Comparison of ENCODE assay signal across 9 mouse cellular contexts in the genomic region with DNA sequence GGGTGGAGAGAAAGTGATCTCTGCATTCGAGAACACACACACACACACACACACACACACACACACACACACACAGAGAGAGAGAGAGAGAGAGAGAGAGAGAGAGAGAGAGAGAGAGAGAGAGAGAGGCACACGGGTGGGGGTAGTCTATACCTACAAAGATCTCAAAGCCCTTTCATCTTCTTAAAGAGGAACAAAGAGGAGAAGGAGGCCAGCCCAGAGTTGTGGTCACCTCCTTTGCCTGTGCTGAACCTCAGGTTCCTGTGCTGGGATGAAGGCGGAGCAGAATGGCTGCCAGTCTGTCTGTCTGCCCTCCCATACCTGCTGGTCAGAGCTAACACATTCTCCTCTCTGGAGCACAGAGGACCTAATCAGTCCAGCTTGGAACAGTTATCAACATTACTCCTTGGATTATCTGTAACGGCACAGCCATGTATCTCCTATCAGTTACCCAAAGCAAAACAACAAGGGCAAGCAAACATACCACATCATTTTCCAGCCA. TPM values are rescaled to one million over a fixed set of nuclear protein-coding genes. Genes with fewer than 3 reads are reported as not detected.
DNase-seq lines count a peak whose midpoint lies in the region; ATAC-seq lines count a peak whose summit lies in the region.
"Had no signal": no experiment of that assay in that cellular context is flagged by ENCODE, and none has a peak within 500 bp of the region (broad histone marks: within the 10 kb centered on the region; RNA-seq: fewer than 3 reads in every experiment).

No protein-coding gene starts in this region.

- H3K4me1 ChIP-seq in kidney, embryonic 15.5 days = peaks cover 41% of the 10 kb centered on the region
- peaks cover 30% of the 10 kb centered on the region for H3K4me1 ChIP-seq in embryonic facial prominence, embryonic 15.5 days
- peaks cover 58% of the 10 kb centered on the region for H3K4me1 ChIP-seq in limb, embryonic 13.5 days

- H3K27ac ChIP-seq in kidney, embryonic 15.5 days = peak overlapping the region; percentile 87
- peak overlapping the region; percentile 89 for H3K27ac ChIP-seq in embryonic facial prominence, embryonic 15.5 days (replicated peaks)
- H3K27ac ChIP-seq in limb, embryonic 13.5 days = peak overlapping the region; percentile 89; the same call in 1 of the 2 replicates

- no peaks in the 10 kb centered on the region for H3K9me3 ChIP-seq in kidney, embryonic 15.5 days (replicated peaks)
- no peaks in the 10 kb centered on the region for H3K9me3 ChIP-seq in embryonic facial prominence, embryonic 15.5 days (replicated peaks)
- no peaks in the 10 kb centered on the region for H3K9me3 ChIP-seq in limb, embryonic 13.5 days

- ATAC-seq in kidney, embryonic 15.5 days (replicated peaks; ENCODE audit: low FRiP score) = no peak
- no peak for ATAC-seq in embryonic facial prominence, embryonic 15.5 days (ENCODE audit: insufficient number of reproducible peaks, low FRiP score, low TSS enrichment, low read depth)
- ATAC-seq in limb, embryonic 13.5 days (ENCODE audit: low FRiP score, low read depth) = no peak
- ATAC-seq in neutrophil, adult 5-6 weeks (ENCODE audit: extremely low read depth, insufficient number of reproducible peaks, low FRiP score, poor library complexity, severe bottlenecking) = peak; percentile 45

- H3K9ac ChIP-seq in kidney, embryonic 15.5 days = peak overlapping the region; percentile 39; the same call in 1 of the 2 replicates
- no peak overlapping the region for H3K9ac ChIP-seq in embryonic facial prominence, embryonic 15.5 days
- peak overlapping the region; percentile 77 for H3K9ac ChIP-seq in limb, embryonic 13.5 days

- peaks cover 4% of the 10 kb centered on the region; the same call in 1 of the 2 replicates for H3K36me3 ChIP-seq in kidney, embryonic 15.5 days
- H3K36me3 ChIP-seq in embryonic facial prominence, embryonic 15.5 days = no peaks in the 10 kb centered on the region
- peaks cover 34% of the 10 kb centered on the region for H3K36me3 ChIP-seq in limb, embryonic 13.5 days

- peak overlapping the region; percentile 60 for H3K4me2 ChIP-seq in kidney, embryonic 15.5 days
- peak overlapping the region; percentile 51 for H3K4me2 ChIP-seq in embryonic facial prominence, embryonic 15.5 days (replicated peaks)
- peak overlapping the region; percentile 62 for H3K4me2 ChIP-seq in limb, embryonic 13.5 days (replicated peaks)

- intact Hi-C loops in heart, postnatal 25 days (cut with DNase I) = no loop called here

- 31% methylated on average over 4 of the region's 4 CpGs for WGBS in kidney, embryonic 15.5 days
- WGBS in embryonic facial prominence, embryonic 15.5 days = 34% methylated on average over 4 of the region's 4 CpGs
- WGBS in limb, embryonic 13.5 days = 39% methylated on average over 4 of the region's 4 CpGs

- no peak for DNase-seq in kidney, postnatal 4 days
- DNase-seq in layer of hippocampus, postnatal 25 days (ENCODE audit: extremely low spot score in 1 of 2, low spot score in 1 of 2) = no peak
- DNase-seq in heart, postnatal 25 days (ENCODE audit: low spot score) = no peak
- DNase-seq in lung, postnatal 36 days = no peak

- H3K27me3 ChIP-seq in kidney, embryonic 15.5 days = no peaks in the 10 kb centered on the region
- no peaks in the 10 kb centered on the region for H3K27me3 ChIP-seq in embryonic facial prominence, embryonic 15.5 days
- no peaks in the 10 kb centered on the region for H3K27me3 ChIP-seq in limb, embryonic 13.5 days
- H3K27me3 ChIP-seq: Patski had no signal

- no peak overlapping the region for H3K4me3 ChIP-seq in kidney, embryonic 15.5 days (replicated peaks)
- peak overlapping the region; percentile 40 for H3K4me3 ChIP-seq in embryonic facial prominence, embryonic 15.5 days (replicated peaks)
- peak overlapping the region; percentile 38 for H3K4me3 ChIP-seq in limb, embryonic 13.5 days

RNA-seq across cellular contexts. Expression of gene Cfap43, which starts 8.9 kb away (rescaled TPM):
- polyA plus RNA-seq in kidney, embryonic 15.5 days (2015; fragmentation: Nextera tagmentation; extraction: Ambion mirVana) = 0.06 TPM in 2 replicates
- polyA plus RNA-seq in embryonic facial prominence, embryonic 15.5 days (2015; fragmentation: Nextera tagmentation; extraction: Ambion mirVana) = 2.0 and 3.6 TPM in 2 replicates
- polyA plus RNA-seq in limb, embryonic 13.5 days (2015; fragmentation: Nextera tagmentation; extraction: Ambion mirVana) = 0.08 and 0.09 TPM in 2 replicates
- 0.23 and 0.49 TPM in 2 replicates for total RNA-seq in neutrophil, adult 5-6 weeks (2017)
- 1 to 10 TPM in 1 of 2 experiments, under 1 TPM in 1; 0.74 to 1.3 TPM for total RNA-seq in layer of hippocampus, postnatal 25 days (2021)
- total RNA-seq in heart, postnatal 25 days (2021) = under 1 TPM in 1 of 2 experiments, not detected in 1; 0.25 TPM

RNA-seq across cellular contexts. Expression of gene Itprip, which starts 8.9 kb away (rescaled TPM):
- 15.6 and 19.4 TPM in 2 replicates for polyA plus RNA-seq in kidney, embryonic 15.5 days (2015; fragmentation: Nextera tagmentation; extraction: Ambion mirVana)
- 19.3 and 20.6 TPM in 2 replicates for polyA plus RNA-seq in embryonic facial prominence, embryonic 15.5 days (2015; fragmentation: Nextera tagmentation; extraction: Ambion mirVana)
- polyA plus RNA-seq in limb, embryonic 13.5 days (2015; fragmentation: Nextera tagmentation; extraction: Ambion mirVana) = 24.3 and 26.6 TPM in 2 replicates
- 74.8 and 79.2 TPM in 2 replicates for total RNA-seq in neutrophil, adult 5-6 weeks (2017)
- total RNA-seq in layer of hippocampus, postnatal 25 days (2021) = 1 to 10 TPM; 1.0 to 1.2 TPM
- total RNA-seq in heart, postnatal 25 days (2021) = 1 to 10 TPM; 9.0 to 9.9 TPM

RNA-seq across cellular contexts. Expression of gene Cfap58, which starts 27.3 kb away (rescaled TPM):
- polyA plus RNA-seq in kidney, embryonic 15.5 days (2015; fragmentation: Nextera tagmentation; extraction: Ambion mirVana) = 0.09 TPM in 1 of 2 replicates, not detected in the other
- 1.1 and 1.2 TPM in 2 replicates for polyA plus RNA-seq in embryonic facial prominence, embryonic 15.5 days (2015; fragmentation: Nextera tagmentation; extraction: Ambion mirVana)
- 0.05 TPM in 1 of 2 replicates, not detected in the other for polyA plus RNA-seq in limb, embryonic 13.5 days (2015; fragmentation: Nextera tagmentation; extraction: Ambion mirVana)
- not detected in 2 replicates for total RNA-seq in neutrophil, adult 5-6 weeks (2017)
- under 1 TPM; 0.39 to 0.59 TPM for total RNA-seq in layer of hippocampus, postnatal 25 days (2021)
- 1 to 10 TPM; 2.6 to 3.3 TPM for total RNA-seq in heart, postnatal 25 days (2021)
- polyA plus RNA-seq: Patski had no signal

RNA-seq across cellular contexts. Expression of gene Gsto2, which starts 44.8 kb away (rescaled TPM):
- polyA plus RNA-seq in kidney, embryonic 15.5 days (2015; fragmentation: Nextera tagmentation; extraction: Ambion mirVana) = 1.6 and 2.0 TPM in 2 replicates
- 1.5 and 1.7 TPM in 2 replicates for polyA plus RNA-seq in embryonic facial prominence, embryonic 15.5 days (2015; fragmentation: Nextera tagmentation; extraction: Ambion mirVana)
- 1.3 and 1.7 TPM in 2 replicates for polyA plus RNA-seq in limb, embryonic 13.5 days (2015; fragmentation: Nextera tagmentation; extraction: Ambion mirVana)
- total RNA-seq in neutrophil, adult 5-6 weeks (2017) = 1.9 TPM in 1 of 2 replicates, not detected in the other
- 1 to 10 TPM; 2.2 to 2.4 TPM for total RNA-seq in layer of hippocampus, postnatal 25 days (2021)
- total RNA-seq in heart, postnatal 25 days (2021) = 1 to 10 TPM; 1.9 to 2.0 TPM

RNA-seq across cellular contexts. Expression of gene Gsto1, which starts 55.4 kb away (rescaled TPM):
- polyA plus RNA-seq in kidney, embryonic 15.5 days (2015; fragmentation: Nextera tagmentation; extraction: Ambion mirVana) = 115 and 119 TPM in 2 replicates
- 228 and 237 TPM in 2 replicates for polyA plus RNA-seq in embryonic facial prominence, embryonic 15.5 days (2015; fragmentation: Nextera tagmentation; extraction: Ambion mirVana)
- polyA plus RNA-seq in limb, embryonic 13.5 days (2015; fragmentation: Nextera tagmentation; extraction: Ambion mirVana) = 177 and 181 TPM in 2 replicates
- 117 and 147 TPM in 2 replicates for total RNA-seq in neutrophil, adult 5-6 weeks (2017)
- total RNA-seq in layer of hippocampus, postnatal 25 days (2021) = 10 to 100 TPM; 55.2 to 63.5 TPM
- 100 to 1,000 TPM; 165 to 166 TPM for total RNA-seq in heart, postnatal 25 days (2021)

Comparison
In these comparisons a context has a peak if more than half of its experiments do, and no peak if none do; other contexts are left out.
1. RNA of gene Itprip, which starts 8.9 kb away (total RNA-seq): 74.8 to 79.2 TPM in neutrophil, adult 5-6 weeks and 9.0 to 9.9 TPM in heart, postnatal 25 days; 1.0 to 1.2 TPM in layer of hippocampus, postnatal 25 days; every median in the first group is over 4 times any median in the second.
2. Peak in every context shown above with its lines, with median percentiles within 50 percentile points of each other: H3K27ac ChIP-seq and H3K4me2 ChIP-seq.